Mouse (Mus musculus) kidney, embryonic 15.5 days (tissue): Measurements from ENCODE around the gene Gramd1c. TPM values are rescaled to one million over a fixed set of nuclear protein-coding genes. Genes with fewer than 3 reads are reported as not detected.

Experiments
- ATAC-seq: fragments of 200-750 bp; cut with Nextera tagmentation; replicated peaks from 2 replicates; pipeline ENCODE4 v1.8.0; 2017; ENCODE audit warnings: moderate TSS enrichment; ENCODE audit not compliant: low FRiP score
- H3K27ac ChIP-seq: fragments of 300-500 bp; sonication (generic); 2 replicates; pipeline ENCODE4 v1.5.1; 2015; ENCODE audit warnings: mild to moderate bottlenecking, inconsistent platforms
- H3K27me3 ChIP-seq: fragments of 300-500 bp; sonication (generic); 2 replicates; pipeline ENCODE4 v1.6.1; 2015; ENCODE audit warnings: inconsistent platforms
- H3K36me3 ChIP-seq: fragments of 300-500 bp; sonication (generic); 2 replicates; pipeline ENCODE4 v1.6.1; 2015; ENCODE audit warnings: inconsistent platforms
- H3K4me1 ChIP-seq: fragments of 300-500 bp; sonication (generic); 2 replicates; pipeline ENCODE4 v1.6.1; 2015; ENCODE audit warnings: inconsistent platforms
- H3K4me2 ChIP-seq: fragments of 300-500 bp; sonication (generic); 2 replicates; pipeline ENCODE4 v1.6.1; 2015; ENCODE audit warnings: moderate library complexity, mild to moderate bottlenecking, inconsistent platforms
- H3K4me3 ChIP-seq: fragments of 300-500 bp; sonication (generic); replicated peaks from 2 replicates; pipeline ENCODE4 v1.5.1; 2015; ENCODE audit warnings: mild to moderate bottlenecking, inconsistent platforms
- H3K9ac ChIP-seq: fragments of 300-500 bp; sonication (generic); 2 replicates; pipeline ENCODE4 v1.6.1; 2015; ENCODE audit warnings: mild to moderate bottlenecking, inconsistent platforms
- H3K9me3 ChIP-seq: fragments of 300-500 bp; sonication (generic); replicated peaks from 2 replicates; pipeline ENCODE4 v1.6.1; 2016; ENCODE audit warnings: inconsistent platforms
- WGBS: fragments of 180-500 bp; shearing (Covaris S2); methylation state at CpG from one replicate; pipeline ENCODE4 v1.1.7; 2015; ENCODE audit warnings: mixed read lengths; 5-methylcytosine and 5-hydroxymethylcytosine counted together
- polyA plus RNA-seq: library from polyadenylated mRNA; unstranded; fragments of >200 nt; fragmentation: Nextera tagmentation; extraction: Ambion mirVana; gene quantifications from 2 replicates; pipeline ENCODE4 v1.2.1, GENCODE M21; 2015

The Gramd1c gene
- polyA plus RNA-seq, 1 experiment from 2014 or later = 7.9 TPM

GRCm38 (mm10) chr16:44055766-44056165, 7.4 kb downstream of the Gramd1c start:
- WGBS = 65% methylated on average over 8 of the region's 8 CpGs
- no peak for ATAC-seq

GRCm38 (mm10) chr16:44053265-44053664, 9.9 kb downstream of the Gramd1c start:
- no peaks in the 10 kb centered on the region for H3K36me3 ChIP-seq
- H3K9me3 ChIP-seq = no peaks in the 10 kb centered on the region
- H3K4me2 ChIP-seq = no peak overlapping the region
- H3K4me1 ChIP-seq = no peaks in the 10 kb centered on the region
- WGBS = 55% methylated on average over 6 of the region's 6 CpGs
- H3K4me3 ChIP-seq = no peak overlapping the region
- H3K27me3 ChIP-seq = no peaks in the 10 kb centered on the region
- H3K27ac ChIP-seq = no peak overlapping the region
- H3K9ac ChIP-seq = no peak overlapping the region
- no peak for ATAC-seq

More at GRCm38 (mm10) chr16:44055766-44056165, 7.4 kb downstream of the Gramd1c start:
- no peaks in the 10 kb centered on the region for H3K27me3 ChIP-seq
- H3K4me2 ChIP-seq = no peak overlapping the region
- H3K4me1 ChIP-seq = no peaks in the 10 kb centered on the region
- H3K27ac ChIP-seq = no peak overlapping the region
- H3K9ac ChIP-seq = no peak overlapping the region
- H3K9me3 ChIP-seq = no peaks in the 10 kb centered on the region
- no peak overlapping the region for H3K4me3 ChIP-seq
- no peaks in the 10 kb centered on the region for H3K36me3 ChIP-seq

GRCm38 (mm10) chr16:44052390-44052789, 10.8 kb downstream of the Gramd1c start:
- no peak for ATAC-seq
- H3K4me2 ChIP-seq = no peak overlapping the region
- no peak overlapping the region for H3K27ac ChIP-seq
- no peaks in the 10 kb centered on the region for H3K4me1 ChIP-seq
- H3K27me3 ChIP-seq = no peaks in the 10 kb centered on the region
- no peaks in the 10 kb centered on the region for H3K9me3 ChIP-seq
- 84% methylated on average over 6 of the region's 6 CpGs for WGBS
- H3K9ac ChIP-seq = no peak overlapping the region
- H3K36me3 ChIP-seq = no peaks in the 10 kb centered on the region
- no peak overlapping the region for H3K4me3 ChIP-seq

- Histone ChIP-seq H3K4me3 (no peak overlapping the region), H3K4me2 (no peak overlapping the region), H3K9ac (no peak overlapping the region), H3K27me3 (no peaks in the 10 kb centered on the region), H3K27ac (no peak overlapping the region), H3K9me3 (no peaks in the 10 kb centered on the region), H3K36me3 (no peaks in the 10 kb centered on the region), H3K4me1 (no peaks in the 10 kb centered on the region)
- ATAC-seq = no peak
- WGBS = 79% methylated on average over 5 of the region's 5 CpGs
Observed at GRCm38 (mm10) chr16:44050139-44050538, 13.0 kb downstream of the Gramd1c start.

GRCm38 (mm10) chr16:44039112-44039511, 24.0 kb downstream of the Gramd1c start:
- Histone ChIP-seq H3K27ac (no peak overlapping the region), H3K9me3 (no peaks in the 10 kb centered on the region), H3K9ac (no peak overlapping the region), H3K4me3 (no peak overlapping the region), H3K36me3 (peaks cover 6% of the 10 kb centered on the region; the same call in 1 of the 2 replicates), H3K4me2 (no peak overlapping the region), H3K4me1 (no peaks in the 10 kb centered on the region), H3K27me3 (no peaks in the 10 kb centered on the region)
- ATAC-seq = no peak
- 83% methylated on average over 4 of the region's 4 CpGs for WGBS

- Histone ChIP-seq H3K36me3 (peaks cover 6% of the 10 kb centered on the region; the same call in 1 of the 2 replicates), H3K4me1 (no peaks in the 10 kb centered on the region), H3K27ac (no peak overlapping the region), H3K9ac (no peak overlapping the region), H3K9me3 (no peaks in the 10 kb centered on the region), H3K27me3 (no peaks in the 10 kb centered on the region), H3K4me3 (no peak overlapping the region), H3K4me2 (no peak overlapping the region)
- ATAC-seq = no peak
- WGBS = 69% methylated on average over 3 of the region's 3 CpGs
Observed at GRCm38 (mm10) chr16:44035221-44035620, 27.9 kb downstream of the Gramd1c start.

- WGBS = 81% methylated on average over 5 of the region's 5 CpGs
- no peak overlapping the region for H3K9ac ChIP-seq
- ATAC-seq = no peak
Observed at GRCm38 (mm10) chr16:44033365-44033764, 29.8 kb downstream of the Gramd1c start.

GRCm38 (mm10) chr16:44029273-44029672, 33.9 kb downstream of the Gramd1c start:
- WGBS = 46% methylated on average over 2 of the region's 2 CpGs
- H3K27me3 ChIP-seq = no peaks in the 10 kb centered on the region
- H3K4me3 ChIP-seq = no peak overlapping the region
- ATAC-seq = no peak
- peaks cover 2% of the 10 kb centered on the region; the same call in 1 of the 2 replicates for H3K4me1 ChIP-seq
- H3K36me3 ChIP-seq = no peaks in the 10 kb centered on the region
- no peak overlapping the region for H3K4me2 ChIP-seq
- no peak overlapping the region for H3K9ac ChIP-seq
- H3K27ac ChIP-seq = no peak overlapping the region
- H3K9me3 ChIP-seq = no peaks in the 10 kb centered on the region

More at GRCm38 (mm10) chr16:44033365-44033764, 29.8 kb downstream of the Gramd1c start:
- Histone ChIP-seq H3K27ac (no peak overlapping the region), H3K9me3 (no peaks in the 10 kb centered on the region), H3K4me2 (no peak overlapping the region), H3K36me3 (no peaks in the 10 kb centered on the region), H3K4me1 (no peaks in the 10 kb centered on the region), H3K4me3 (no peak overlapping the region), H3K27me3 (no peaks in the 10 kb centered on the region)

- Histone ChIP-seq H3K27ac (no peak overlapping the region), H3K36me3 (no peaks in the 10 kb centered on the region), H3K9ac (no peak overlapping the region), H3K27me3 (no peaks in the 10 kb centered on the region), H3K9me3 (no peaks in the 10 kb centered on the region), H3K4me3 (no peak overlapping the region), H3K4me1 (peaks cover 2% of the 10 kb centered on the region; the same call in 1 of the 2 replicates), H3K4me2 (no peak overlapping the region)
- no peak for ATAC-seq
- WGBS = 91% methylated on average over 9 of the region's 9 CpGs
Observed at GRCm38 (mm10) chr16:44026822-44027221, 36.3 kb downstream of the Gramd1c start.

GRCm38 (mm10) chr16:44026210-44026609, 36.9 kb downstream of the Gramd1c start:
- no peak overlapping the region for H3K4me2 ChIP-seq
- ATAC-seq = no peak
- H3K9me3 ChIP-seq = no peaks in the 10 kb centered on the region
- no peak overlapping the region for H3K9ac ChIP-seq
- 39% methylated on average over 6 of the region's 6 CpGs for WGBS
- no peak overlapping the region for H3K27ac ChIP-seq
- H3K27me3 ChIP-seq = no peaks in the 10 kb centered on the region
- H3K4me1 ChIP-seq = peaks cover 2% of the 10 kb centered on the region; the same call in 1 of the 2 replicates
- no peaks in the 10 kb centered on the region for H3K36me3 ChIP-seq
- no peak overlapping the region for H3K4me3 ChIP-seq

GRCm38 (mm10) chr16:44018986-44019548, 44.1 kb downstream of the Gramd1c start:
- 76% methylated on average over 2 of the region's 2 CpGs for WGBS
- H3K27me3 ChIP-seq = no peaks in the 10 kb centered on the region
- no peak overlapping the region for H3K4me3 ChIP-seq
- no peaks in the 10 kb centered on the region for H3K4me1 ChIP-seq
- H3K9ac ChIP-seq = no peak overlapping the region
- H3K36me3 ChIP-seq = no peaks in the 10 kb centered on the region
- no peak overlapping the region for H3K27ac ChIP-seq
- no peak overlapping the region for H3K4me2 ChIP-seq
- ATAC-seq = no peak
- H3K9me3 ChIP-seq = no peaks in the 10 kb centered on the region

- WGBS = 46% methylated on average over 7 of the region's 7 CpGs
- no peak for ATAC-seq
- no peaks in the 10 kb centered on the region for H3K4me1 ChIP-seq
- no peaks in the 10 kb centered on the region for H3K36me3 ChIP-seq
- no peak overlapping the region for H3K4me2 ChIP-seq
- no peaks in the 10 kb centered on the region for H3K27me3 ChIP-seq
- no peak overlapping the region for H3K9ac ChIP-seq
- no peaks in the 10 kb centered on the region for H3K9me3 ChIP-seq
- H3K4me3 ChIP-seq = no peak overlapping the region
- H3K27ac ChIP-seq = no peak overlapping the region
Observed at GRCm38 (mm10) chr16:44018372-44018771, 44.8 kb downstream of the Gramd1c start.

- no peak for ATAC-seq
- H3K4me3 ChIP-seq = no peak overlapping the region
- H3K9ac ChIP-seq = no peak overlapping the region
- H3K36me3 ChIP-seq = no peaks in the 10 kb centered on the region
- H3K27me3 ChIP-seq = no peaks in the 10 kb centered on the region
- H3K4me2 ChIP-seq = no peak overlapping the region
- H3K9me3 ChIP-seq = no peaks in the 10 kb centered on the region
- H3K27ac ChIP-seq = no peak overlapping the region
- no peaks in the 10 kb centered on the region for H3K4me1 ChIP-seq
- WGBS = 81% methylated on average over 4 of the region's 4 CpGs
Observed at GRCm38 (mm10) chr16:44017707-44018106, 45.4 kb downstream of the Gramd1c start.
